Mouse (Mus musculus): ENCODE data around the gene 9530068E07Rik.

DNA sequence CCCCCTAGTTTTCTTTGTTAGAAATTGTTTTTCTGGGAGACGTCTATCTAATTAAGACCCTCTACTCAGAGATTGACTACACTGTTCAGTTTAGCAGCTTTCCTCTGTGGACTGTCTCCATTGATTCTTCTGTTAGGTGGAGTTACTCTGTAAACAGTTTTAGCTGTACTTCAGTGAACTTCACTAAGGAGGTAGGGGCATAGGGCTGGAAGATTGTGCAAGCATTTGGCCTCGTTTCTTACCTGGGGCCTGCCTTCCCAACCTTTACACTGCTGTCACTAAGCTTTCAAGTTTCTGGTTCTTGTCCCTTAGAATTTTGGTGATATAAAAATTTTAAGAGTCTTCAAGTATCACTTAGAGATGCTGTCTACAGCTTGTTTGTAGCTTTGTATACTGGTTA lies 5.2 kb downstream of the 9530068E07Rik start:
- no peak for TF ChIP-seq POLR2A (IDR thresholded peaks at IDR 0.05; ENCODE audit: extremely low read depth, insufficient read depth, low read length)
- no peak for TF ChIP-seq CTCF (IDR thresholded peaks at IDR 0.05; ENCODE audit: extremely low read depth, insufficient read depth, low read length)
